Mouse (Mus musculus) embryonic stem cell, embryonic (primary cell): ENCODE results near the gene Sidt1.

ENCODE experiments used
- CTCF ChIA-PET, 4 experiments: fragments of 300-600 bp in 2 of 4; fragments of 350-600 bp in 2 of 4; sonication (Branson Sonifier 250); formaldehyde crosslinking; loops; one replicate each; lab custom pipeline; 2022; ENCODE audit warnings: inconsistent platforms in 2 of 4; lab: Charles Lee
- POLR2A ChIA-PET, 4 experiments: fragments of 300-600 bp in 2 of 4; fragments of 350-600 bp in 2 of 4; sonication (Branson Sonifier 250); formaldehyde crosslinking; loops; one replicate each; lab custom pipeline; 2022; ENCODE audit warnings: antibody characterized with exemption in 4 of 4, inconsistent platforms in 1 of 4; lab: Charles Lee

The Sidt1 gene

GRCm38 (mm10) chr16:44233019-44233418 lies 100.0 kb downstream of the Sidt1 start:
- ChIA-PET POLR2A (no interaction called here), CTCF (no interaction called here)

DNA sequence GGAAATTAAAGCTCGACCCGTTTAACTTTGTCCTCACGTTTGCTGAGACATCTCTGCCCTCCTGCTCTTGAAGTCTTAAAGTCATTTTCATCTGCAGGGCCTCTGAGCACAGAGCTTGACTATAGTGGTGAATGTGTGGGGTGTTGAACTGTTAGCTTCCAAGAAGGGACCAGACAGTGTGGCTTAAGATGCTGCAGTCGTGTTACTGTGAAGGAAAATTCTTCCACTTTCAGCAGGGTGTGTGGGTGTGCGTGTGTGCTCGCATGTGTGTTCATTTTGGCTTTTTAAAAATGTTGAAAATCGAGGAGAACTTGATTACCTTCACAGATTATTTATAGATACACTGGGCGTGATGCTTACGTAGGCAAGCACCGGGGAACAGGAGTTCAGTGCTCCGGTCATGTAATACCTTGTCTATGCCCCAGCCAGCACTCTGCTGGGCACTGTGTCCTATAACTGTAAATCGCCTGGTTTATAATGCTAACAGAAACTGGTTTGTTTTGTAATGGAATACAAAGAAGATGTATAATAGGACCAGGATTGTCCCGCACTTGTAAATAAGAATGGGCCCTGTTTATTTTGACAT lies 106.2 kb downstream of the Sidt1 start:
- POLR2A ChIA-PET, result interaction anchor here in 1 of 4 experiments (1.5 kb wide), 1 partner anchor 87 kb away, joined by 7 read pairs; the partner anchor contains the start of genes Atp6v1a and Naa50

DNA sequence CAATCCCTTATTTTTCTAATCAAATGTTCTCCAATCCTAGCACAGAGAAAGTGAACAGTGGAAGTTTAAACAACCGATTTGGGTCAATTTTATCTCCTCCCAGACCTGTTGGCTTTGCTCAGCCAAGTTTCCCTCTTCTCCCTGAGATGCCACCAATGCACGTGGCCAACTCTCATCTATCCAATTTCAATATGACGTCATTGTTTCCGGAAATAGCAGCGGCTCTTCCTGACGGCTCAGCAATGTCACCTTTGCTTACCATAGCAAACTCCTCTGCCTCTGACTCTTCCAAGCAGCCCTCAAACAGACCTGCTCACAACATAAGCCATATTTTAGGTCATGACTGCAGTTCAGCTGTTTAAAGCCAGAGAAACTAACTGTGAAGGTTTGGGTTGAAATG lies 111.5 kb downstream of the Sidt1 start:
- ChIA-PET POLR2A (no interaction called here), CTCF (no interaction called here)

More for the DNA sequence above, 106.2 kb downstream of the Sidt1 start:
- CTCF ChIA-PET, result interaction anchor here in 2 of 4 experiments (0.6 to 2.1 kb wide), 2 partner anchors 15 to 16 kb away, joined by 3 to 9 read pairs; no protein-coding TSS in a partner anchor

- POLR2A ChIA-PET, result no interaction called here
- CTCF ChIA-PET, result no interaction called here
Observed at GRCm38 (mm10) chr16:44216417-44216816, 116.6 kb downstream of the Sidt1 start.

DNA sequence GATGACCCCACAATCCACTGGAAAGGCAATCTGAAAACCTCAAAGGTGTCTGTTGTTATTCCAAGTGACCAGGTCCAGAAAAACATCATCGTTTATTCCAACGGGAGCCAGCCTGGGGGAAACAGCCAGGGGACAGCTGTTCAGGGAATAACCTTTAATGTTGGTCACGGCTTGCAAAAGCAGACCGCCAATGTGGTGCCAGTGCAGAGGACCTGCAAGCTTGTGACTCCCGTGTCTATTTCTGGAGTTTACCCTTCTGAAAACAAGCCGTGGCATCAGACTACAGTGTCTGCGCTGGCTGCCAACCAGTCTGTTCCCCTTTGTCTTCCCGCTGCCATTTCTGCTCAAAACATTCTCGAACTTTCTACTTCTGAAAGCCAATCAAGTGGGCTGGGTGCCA lies 117.5 kb downstream of the Sidt1 start:
- ChIA-PET POLR2A (interaction anchor here in 1 of 4 experiments (1.0 to 1.6 kb wide), 2 partner anchors 12 to 40 kb away, joined by 3 to 4 read pairs; no protein-coding TSS in a partner anchor), CTCF (interaction anchor here in 1 of 4 experiments (1.6 kb wide), 1 partner anchor 27 kb away, joined by 3 read pairs; no protein-coding TSS in a partner anchor)

DNA sequence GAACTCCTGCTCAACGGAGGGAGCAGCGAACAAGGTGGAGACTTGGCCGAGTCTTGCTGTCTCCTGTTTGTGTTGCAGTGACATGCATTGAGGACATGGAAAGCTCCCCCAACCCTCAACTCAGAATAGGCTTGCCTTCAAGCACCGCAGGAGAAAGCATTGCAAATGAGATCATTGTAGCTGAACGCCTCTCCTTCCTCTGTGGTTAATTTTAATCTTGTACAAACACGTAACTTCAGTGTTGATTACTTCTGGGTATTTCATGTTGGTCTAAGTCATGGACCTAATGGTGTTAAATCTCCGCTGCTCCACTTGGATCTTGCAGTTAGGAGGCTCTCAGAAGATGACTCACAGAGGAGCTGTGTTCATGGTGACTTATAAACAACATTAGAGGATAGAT lies 120.3 kb downstream of the Sidt1 start:
- POLR2A ChIA-PET, result interaction anchor here in 1 of 4 experiments (1.0 kb wide), 1 partner anchor 15 kb away, joined by 3 read pairs; no protein-coding TSS in a partner anchor
- CTCF ChIA-PET, result interaction anchor here in 1 of 4 experiments (1.2 kb wide), 1 partner anchor 58 kb away, joined by 3 read pairs; no protein-coding TSS in a partner anchor

- CTCF ChIA-PET, result interaction anchor here in 3 of 4 experiments (0.6 to 1.1 kb wide), 3 partner anchors 15 to 31 kb away, joined by 3 to 5 read pairs (median 5); no protein-coding TSS in a partner anchor
- POLR2A ChIA-PET, result interaction anchor here in 3 of 4 experiments (0.7 to 1.4 kb wide), 5 partner anchors 17 to 514 kb away, joined by 3 to 5 read pairs (median 3); no protein-coding TSS in a partner anchor
Observed at GRCm38 (mm10) chr16:44211054-44211414, 122.0 kb downstream of the Sidt1 start.

GRCm38 (mm10) chr16:44210156-44211053 lies 122.6 kb downstream of the Sidt1 start:
- ChIA-PET POLR2A (interaction anchor here in 2 of 4 experiments (1.0 to 1.4 kb wide), 4 partner anchors 16 to 514 kb away, joined by 3 to 5 read pairs (median 3); no protein-coding TSS in a partner anchor), CTCF (interaction anchor here in 3 of 4 experiments (0.6 to 1.1 kb wide), 3 partner anchors 15 to 32 kb away, joined by 3 to 5 read pairs (median 5); no protein-coding TSS in a partner anchor)

DNA sequence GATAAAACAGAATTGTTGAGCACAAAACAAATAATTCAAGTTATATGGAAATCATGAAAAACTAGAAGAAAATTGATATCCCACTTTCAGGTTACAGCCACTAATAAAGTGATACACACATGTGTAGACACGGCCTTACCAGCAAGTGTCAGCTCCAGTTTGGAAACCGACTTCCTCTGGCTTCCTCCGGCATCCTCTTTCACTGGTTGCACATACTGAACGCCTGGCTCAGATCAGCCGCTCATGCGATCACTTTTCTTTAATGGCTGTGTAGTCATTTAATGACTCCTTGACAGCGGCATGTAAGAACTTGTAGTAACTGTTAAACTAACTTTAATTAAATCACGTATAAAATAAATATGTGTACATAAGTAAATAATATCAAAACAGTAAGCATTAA lies 127.0 kb downstream of the Sidt1 start:
- CTCF ChIA-PET, result no interaction called here
- POLR2A ChIA-PET, result interaction anchor here in 1 of 4 experiments (0.9 kb wide), 1 partner anchor 13 kb away, joined by 3 read pairs; no protein-coding TSS in a partner anchor

GRCm38 (mm10) chr16:44204331-44204730 lies 128.7 kb downstream of the Sidt1 start:
- CTCF ChIA-PET, result no interaction called here
- POLR2A ChIA-PET, result interaction anchor here in 1 of 4 experiments (1.2 to 1.6 kb wide), 2 partner anchors 11 to 15 kb away, joined by 3 to 4 read pairs; no protein-coding TSS in a partner anchor

DNA sequence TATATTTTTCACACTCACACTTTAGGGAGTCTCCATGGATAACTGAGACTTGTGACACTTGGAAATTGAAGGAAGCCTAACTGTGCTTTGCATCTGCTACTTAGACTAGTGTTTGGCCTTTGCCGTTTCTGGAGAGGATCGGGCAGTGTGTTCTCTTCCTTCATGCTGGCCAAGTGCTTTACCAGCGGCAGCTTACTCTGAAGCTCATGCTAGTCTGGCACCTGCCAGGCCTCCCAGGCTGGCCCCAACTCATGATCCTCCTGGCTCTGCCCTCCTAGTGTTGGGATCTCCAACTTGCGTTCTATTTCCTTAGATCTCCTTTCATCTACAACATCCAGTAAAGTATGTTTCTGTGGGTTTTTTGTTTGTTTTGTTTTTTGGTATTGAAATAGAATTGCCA lies 132.8 kb downstream of the Sidt1 start:
- POLR2A ChIA-PET, result no interaction called here
- CTCF ChIA-PET, result interaction anchor here in 1 of 4 experiments (0.9 kb wide), 1 partner anchor 42 kb away, joined by 9 read pairs; no protein-coding TSS in a partner anchor

DNA sequence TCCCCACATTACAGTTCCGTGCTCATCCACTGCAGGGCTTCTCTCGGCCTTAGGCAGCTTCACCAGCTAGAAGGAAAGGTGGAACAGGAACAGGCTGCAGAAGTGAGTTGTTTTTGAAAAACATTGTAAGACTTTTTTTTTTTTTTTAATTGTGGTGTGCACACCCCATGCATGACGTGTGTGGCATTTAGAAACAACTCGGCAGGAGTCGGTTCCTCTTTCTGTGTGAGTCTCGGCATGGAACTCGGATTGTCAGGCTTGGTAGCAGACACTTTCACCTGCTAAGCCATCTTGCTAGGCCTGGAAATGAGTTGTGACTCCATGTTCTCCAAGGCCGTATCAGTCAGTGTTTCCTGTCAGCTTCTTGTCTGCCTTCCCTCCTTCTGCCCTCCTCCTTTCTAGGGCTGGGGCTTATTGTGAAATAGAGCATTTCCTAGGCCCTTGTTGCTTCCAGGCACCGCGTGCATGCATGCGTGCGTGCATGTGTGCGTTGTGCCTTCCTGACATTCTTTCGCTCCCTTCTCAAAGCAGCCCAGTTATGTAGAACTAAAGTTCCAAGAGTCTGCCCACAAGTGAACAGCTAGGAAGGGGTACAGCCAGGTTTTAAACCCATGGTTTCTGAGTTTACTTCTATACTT lies 133.8 kb downstream of the Sidt1 start:
- POLR2A ChIA-PET, result no interaction called here
- CTCF ChIA-PET, result interaction anchor here in 1 of 4 experiments (0.5 kb wide), 1 partner anchor 37 kb away, joined by 3 read pairs; no protein-coding TSS in a partner anchor

- CTCF ChIA-PET, result interaction anchor here in 1 of 4 experiments (1.0 kb wide), 1 partner anchor 18 kb away, joined by 3 read pairs; no protein-coding TSS in a partner anchor
- POLR2A ChIA-PET, result interaction anchor here in 2 of 4 experiments (1.2 to 1.4 kb wide), 2 partner anchors 28 to 51 kb away, joined by 3 to 4 read pairs; partner anchors contain the start of genes Atp6v1a (in 1 of the 2) and Naa50 (in 1 of the 2)
Observed at GRCm38 (mm10) chr16:44190968-44191367, 142.0 kb downstream of the Sidt1 start.
